Mouse (Mus musculus): ENCODE measurements around the gene Cdh13.
A peak's percentile ranks its signal among the peaks of the same experiment; 100 is the strongest.

Gene Cdh13

GRCm38 (mm10) chr8:118938025-118938424 lies 654.5 kb downstream of the Cdh13 start:
- no peak for DNase-seq (ENCODE audit: low spot score)

DNA sequence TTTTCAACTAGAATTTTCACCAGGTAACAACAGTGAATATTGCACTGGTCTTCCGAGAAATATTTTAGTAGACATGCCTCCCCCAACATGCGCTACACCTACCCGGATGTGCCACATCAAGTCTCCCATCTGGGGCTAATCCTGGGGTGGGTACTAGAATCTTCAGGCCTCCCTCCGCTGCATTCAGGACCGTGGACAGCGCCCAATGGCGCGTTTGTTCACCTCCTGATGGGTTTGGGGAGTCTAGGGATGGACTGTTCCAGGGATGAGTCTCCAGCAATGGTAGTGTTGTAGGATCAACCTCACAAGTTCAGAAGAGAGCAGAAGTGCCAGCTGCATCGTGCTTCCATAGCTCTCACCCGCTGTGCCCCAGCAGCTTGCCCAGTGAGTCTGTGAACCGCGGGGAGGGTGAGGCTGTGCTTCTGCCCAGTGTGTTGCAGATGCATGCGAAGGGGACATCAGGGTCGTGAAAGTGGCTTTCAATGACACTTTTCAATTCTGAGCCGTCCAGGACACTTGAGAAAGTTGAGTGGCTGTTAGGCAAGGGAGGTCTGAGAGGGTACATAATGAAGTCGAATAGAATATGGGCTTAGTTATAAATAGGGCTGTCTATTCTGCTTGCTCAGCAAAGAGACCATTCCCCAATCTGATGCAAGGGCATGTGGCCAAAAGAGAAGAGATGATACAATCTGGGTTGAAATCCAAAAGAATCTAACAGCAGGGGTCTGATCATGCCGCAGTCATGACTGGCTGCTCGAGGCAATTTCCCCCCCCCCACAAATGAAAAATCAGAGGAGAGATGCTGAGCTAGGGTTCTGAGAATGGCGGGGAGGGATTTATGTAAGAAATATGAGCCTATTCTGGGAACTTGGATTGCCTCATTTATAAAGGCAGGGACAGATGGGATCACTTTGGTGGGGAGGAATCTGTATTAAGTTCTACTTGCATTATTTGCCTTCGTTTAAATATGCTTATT lies 668.5 kb downstream of the Cdh13 start:
- no peak for DNase-seq (ENCODE audit: low spot score)

- no peak for DNase-seq (ENCODE audit: low spot score)
Observed at GRCm38 (mm10) chr8:118956109-118956508, 672.6 kb downstream of the Cdh13 start.

DNA sequence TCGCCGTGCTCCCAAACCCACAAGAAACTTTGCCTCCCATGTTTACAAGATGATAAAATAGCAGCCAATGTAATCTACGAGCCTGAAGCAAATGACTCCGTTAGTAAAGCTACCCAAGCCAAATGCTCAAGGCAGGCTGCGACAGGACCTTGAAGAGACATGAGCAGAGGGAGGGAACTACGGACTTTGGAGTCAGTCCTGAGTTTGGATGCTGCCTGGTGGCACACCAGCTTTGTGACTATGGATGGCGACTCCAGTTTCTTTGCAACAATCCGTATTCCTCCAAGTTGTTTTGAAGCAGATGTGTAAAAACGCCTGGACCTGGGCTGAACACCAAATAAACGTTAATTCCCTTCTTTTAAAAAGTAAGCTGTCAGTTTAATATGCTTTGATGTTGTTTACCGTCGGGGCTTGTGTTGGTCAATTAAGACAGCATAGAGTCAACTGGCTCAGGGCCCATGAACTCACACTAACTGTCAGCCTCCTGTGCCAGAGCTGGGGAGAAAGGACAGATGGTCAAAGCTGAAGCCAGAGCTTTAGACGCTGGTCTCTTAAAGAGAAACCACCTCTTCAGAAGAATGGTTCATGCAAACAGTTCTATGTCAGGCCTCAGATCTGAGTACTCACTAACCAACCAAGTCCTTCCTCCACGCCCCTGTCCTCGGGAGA lies 678.5 kb downstream of the Cdh13 start:
- no peak for DNase-seq (ENCODE audit: low spot score)

GRCm38 (mm10) chr8:118965101-118965840 lies 681.7 kb downstream of the Cdh13 start:
- DNase-seq (ENCODE audit: low spot score) = no peak

DNA sequence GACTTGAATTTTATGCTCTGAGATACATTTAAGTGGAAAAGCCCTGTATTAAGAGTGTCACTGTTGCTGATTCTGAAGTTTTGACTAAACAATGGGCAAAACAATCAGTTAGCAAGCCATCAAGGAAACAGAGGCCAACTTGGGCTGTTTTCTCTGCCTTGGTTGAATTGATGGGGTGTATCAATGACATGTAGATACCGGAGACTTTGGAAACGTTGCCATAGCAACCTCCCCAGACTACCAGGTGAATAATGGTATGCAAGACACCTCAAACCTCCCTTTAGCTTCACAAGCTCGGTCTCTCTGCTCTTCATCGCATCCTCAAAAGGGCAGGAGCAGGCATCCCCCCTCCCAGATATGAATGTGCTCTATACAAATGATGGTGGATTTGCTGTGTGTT lies 685.4 kb downstream of the Cdh13 start:
- no peak for DNase-seq (ENCODE audit: low spot score)

- DNase-seq (ENCODE audit: low spot score) = no peak
Observed at GRCm38 (mm10) chr8:118979800-118980199, 696.3 kb downstream of the Cdh13 start.

DNA sequence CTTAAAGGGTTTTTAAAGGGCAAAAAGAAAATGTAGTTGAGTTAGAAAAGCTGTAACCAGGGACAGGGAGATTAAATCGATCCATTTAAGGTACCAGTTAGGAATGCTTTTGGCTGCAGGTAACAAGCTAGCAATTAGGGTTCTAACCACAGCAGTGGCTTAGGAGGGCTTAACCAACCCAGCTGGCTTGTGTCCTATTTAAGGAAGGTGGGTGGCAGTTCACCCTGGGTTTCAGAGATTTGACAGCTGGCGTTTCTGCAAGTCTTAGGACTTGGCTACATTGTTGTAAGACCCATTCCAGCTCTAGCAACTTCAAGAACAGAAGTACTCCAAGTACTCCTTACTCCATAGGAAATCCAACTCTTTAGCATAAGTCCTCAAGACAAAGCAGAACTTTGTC lies 700.2 kb downstream of the Cdh13 start:
- no peak for DNase-seq (ENCODE audit: low spot score)

DNA sequence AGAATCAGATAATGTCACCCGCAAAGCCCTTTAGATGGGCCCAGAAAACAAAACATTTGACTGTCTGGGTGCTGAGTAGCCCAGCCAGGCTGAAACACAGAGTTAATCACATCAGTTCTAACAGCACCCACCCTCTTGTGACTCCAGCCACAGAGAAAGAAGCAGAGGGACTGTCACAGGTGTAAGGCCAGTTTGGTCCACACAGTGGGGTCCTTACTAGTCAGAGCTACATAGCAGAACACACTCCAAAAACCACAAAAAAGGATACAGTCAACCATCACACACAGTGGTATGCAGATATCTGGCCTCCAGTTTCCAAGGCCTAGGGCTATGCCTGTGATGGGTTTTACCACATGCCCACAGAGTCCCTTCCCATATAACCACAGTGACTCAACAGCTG lies 703.3 kb downstream of the Cdh13 start:
- no peak for DNase-seq (ENCODE audit: low spot score)

- DNase-seq (ENCODE audit: low spot score) = no peak
Observed at GRCm38 (mm10) chr8:118995641-118996188, 712.2 kb downstream of the Cdh13 start.

DNA sequence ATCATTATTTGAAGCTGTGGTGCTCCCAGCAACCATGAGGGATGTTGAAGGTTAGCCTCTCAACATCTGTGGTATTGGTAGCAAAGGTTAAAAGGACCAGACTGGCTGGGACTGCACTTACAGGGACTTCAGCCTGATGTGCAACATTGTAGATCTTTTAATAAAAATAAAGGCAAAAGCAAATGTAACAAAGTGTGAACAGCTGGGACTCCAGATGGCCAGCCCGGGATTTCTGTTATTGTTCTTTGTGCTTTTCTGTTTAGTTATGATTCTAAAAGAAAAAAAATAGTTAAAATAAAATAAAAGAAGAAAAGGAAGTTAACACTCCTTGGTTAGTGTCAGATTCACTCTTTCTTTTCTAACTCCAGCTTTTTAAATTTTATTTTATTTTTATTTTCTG lies 717.1 kb downstream of the Cdh13 start:
- peak; percentile 53 for DNase-seq (ENCODE audit: low spot score)

- DNase-seq (ENCODE audit: low spot score) = no peak
Observed at GRCm38 (mm10) chr8:119004821-119005220, 721.3 kb downstream of the Cdh13 start.

DNA sequence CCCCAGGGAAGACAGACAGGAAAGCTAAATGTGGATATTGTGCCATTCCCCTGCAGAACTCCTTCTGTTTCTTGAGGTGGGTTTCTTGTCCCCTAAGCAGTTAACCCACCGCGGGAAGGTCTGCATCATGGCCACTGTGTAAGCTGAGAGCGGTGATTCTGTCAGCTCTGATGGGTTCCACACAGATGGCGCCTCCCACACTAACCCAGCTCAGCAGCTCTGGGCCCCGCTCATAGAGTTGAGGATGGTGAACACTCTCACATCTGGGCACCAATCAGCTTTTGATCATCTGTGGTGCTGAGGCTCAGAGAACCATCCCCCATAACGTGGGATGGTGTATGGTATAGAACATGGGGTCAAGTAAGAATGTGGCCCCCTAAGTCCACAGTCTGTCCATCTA lies 735.1 kb downstream of the Cdh13 start:
- DNase-seq (ENCODE audit: low spot score) = no peak

DNA sequence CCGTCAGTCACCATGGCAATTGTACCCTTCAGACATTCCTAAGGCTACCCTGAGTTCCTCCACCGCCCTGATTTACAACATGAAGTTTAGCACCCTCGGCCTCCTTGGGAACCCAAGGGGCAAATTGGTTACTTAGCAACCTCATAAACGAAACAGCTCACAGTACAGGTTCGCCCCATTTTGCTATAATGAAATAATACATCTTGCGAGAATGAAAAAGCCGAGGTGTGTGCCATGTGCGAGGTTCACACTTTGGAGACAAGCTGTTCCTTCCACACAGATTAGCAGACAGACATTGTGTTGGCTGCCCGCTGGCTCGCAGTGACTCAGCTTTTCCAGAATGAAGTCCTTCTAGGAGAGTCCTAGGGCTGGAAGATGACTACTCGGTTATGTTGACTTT lies 737.2 kb downstream of the Cdh13 start:
- DNase-seq (ENCODE audit: low spot score) = no peak

DNA sequence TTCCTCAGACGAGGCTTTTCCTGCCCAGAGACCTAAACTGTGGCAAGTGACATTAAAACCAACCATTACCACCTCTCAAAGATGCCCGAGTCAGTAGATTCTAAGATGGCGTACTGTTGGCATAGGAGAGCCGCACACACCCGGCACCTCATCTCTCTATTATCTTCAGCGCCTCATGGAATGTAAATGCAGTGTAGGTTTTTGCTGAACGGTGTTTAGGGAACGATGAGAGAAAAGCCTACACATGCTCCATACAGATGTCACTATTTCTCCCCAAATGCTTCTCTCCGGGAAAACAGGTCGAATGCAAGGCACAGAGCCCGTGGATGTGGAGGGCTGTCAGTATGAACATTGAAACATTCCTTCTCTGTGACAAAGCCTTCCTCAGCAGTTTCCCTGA lies 737.9 kb downstream of the Cdh13 start:
- no peak for DNase-seq (ENCODE audit: low spot score)

GRCm38 (mm10) chr8:119022301-119022870 lies 738.9 kb downstream of the Cdh13 start:
- no peak for DNase-seq (ENCODE audit: low spot score)

DNA sequence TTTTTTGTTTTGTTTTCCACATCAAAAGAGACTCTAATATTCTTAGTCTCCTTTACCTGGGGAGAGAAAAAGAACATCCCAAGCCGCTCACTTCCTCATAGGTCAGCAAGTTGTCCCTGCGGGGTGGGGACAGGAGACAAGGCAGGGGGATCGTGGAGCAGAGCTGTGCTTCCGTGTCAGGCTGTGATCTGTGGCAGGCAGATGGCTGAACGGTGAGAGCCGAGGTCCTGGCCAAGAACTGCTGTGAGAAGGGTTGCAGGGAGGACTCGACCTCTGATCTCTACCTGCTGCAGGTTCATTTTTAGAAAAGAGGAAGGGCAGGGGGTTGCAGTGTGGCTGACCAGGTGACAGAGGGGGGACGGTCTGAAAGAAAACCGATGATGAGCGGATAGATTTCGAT lies 749.9 kb downstream of the Cdh13 start:
- no peak for DNase-seq (ENCODE audit: low spot score)

GRCm38 (mm10) chr8:119034037-119034436 lies 750.5 kb downstream of the Cdh13 start:
- DNase-seq (ENCODE audit: low spot score) = no peak

GRCm38 (mm10) chr8:119035126-119035525 lies 751.6 kb downstream of the Cdh13 start:
- peak; percentile 67 for DNase-seq (ENCODE audit: low spot score)

GRCm38 (mm10) chr8:119037571-119037970 lies 754.0 kb downstream of the Cdh13 start:
- DNase-seq (ENCODE audit: low spot score) = no peak

- DNase-seq (ENCODE audit: low spot score) = no peak
Observed at GRCm38 (mm10) chr8:119039358-119039757, 755.8 kb downstream of the Cdh13 start.

- no peak for DNase-seq (ENCODE audit: low spot score)
Observed at GRCm38 (mm10) chr8:119057876-119058275, 774.3 kb downstream of the Cdh13 start.
